Mouse (Mus musculus): ENCODE measurements around the gene Foxn4. TPM values are rescaled to one million over a fixed set of nuclear protein-coding genes. Genes with fewer than 3 reads are reported as not detected.

The Foxn4 gene
- polyA plus RNA-seq, 1 experiment from 2014 or later, result 0.25 TPM

GRCm38 (mm10) chr5:114226051-114226450, 47.6 kb downstream of the Foxn4 start:
- Histone ChIP-seq H3K27me3 (no peaks in the 10 kb centered on the region), H3K36me3 (no peaks in the 10 kb centered on the region), H3K27ac (replicated peaks) (no peak overlapping the region), H3K9me3 (peaks cover 18% of the 10 kb centered on the region), H3K9ac (no peak overlapping the region), H3K4me2 (no peak overlapping the region), H3K4me1 (replicated peaks) (no peaks in the 10 kb centered on the region), H3K4me3 (no peak overlapping the region)
- no peak for ATAC-seq (ENCODE audit: low read depth)
- 94% methylated on average over 7 of the region's 7 CpGs for WGBS

DNA sequence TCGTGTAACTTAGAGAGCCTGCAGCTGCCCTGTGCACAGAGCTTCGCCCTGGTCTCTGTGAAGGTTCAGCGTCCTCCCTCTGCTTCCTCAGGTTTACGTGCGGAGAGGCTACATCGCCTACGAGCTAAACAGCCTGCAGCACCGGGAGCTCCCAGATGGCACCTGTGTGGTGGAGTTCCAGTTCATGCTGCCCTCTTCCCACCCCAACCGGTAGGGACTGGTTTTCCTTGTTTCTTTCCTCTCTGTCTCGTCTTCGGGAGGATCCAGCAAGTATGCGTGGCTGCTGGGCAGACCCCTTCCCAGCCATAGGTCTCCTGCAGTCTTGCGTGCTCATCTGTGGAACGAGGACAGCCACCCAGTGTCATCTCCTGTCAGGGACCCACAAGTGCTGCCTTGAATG, 54.8 kb downstream of the Foxn4 start:
- WGBS, result 84% methylated on average over 14 of the region's 14 CpGs
- no peaks in the 10 kb centered on the region for H3K4me1 ChIP-seq (replicated peaks)
- no peak for ATAC-seq (ENCODE audit: low read depth)
- H3K27ac ChIP-seq (replicated peaks), result no peak overlapping the region
- H3K9ac ChIP-seq, result no peak overlapping the region
- H3K9me3 ChIP-seq, result no peaks in the 10 kb centered on the region
- H3K27me3 ChIP-seq, result no peaks in the 10 kb centered on the region
- no peak overlapping the region for H3K4me3 ChIP-seq
- no peak overlapping the region for H3K4me2 ChIP-seq
- H3K36me3 ChIP-seq, result no peaks in the 10 kb centered on the region

DNA sequence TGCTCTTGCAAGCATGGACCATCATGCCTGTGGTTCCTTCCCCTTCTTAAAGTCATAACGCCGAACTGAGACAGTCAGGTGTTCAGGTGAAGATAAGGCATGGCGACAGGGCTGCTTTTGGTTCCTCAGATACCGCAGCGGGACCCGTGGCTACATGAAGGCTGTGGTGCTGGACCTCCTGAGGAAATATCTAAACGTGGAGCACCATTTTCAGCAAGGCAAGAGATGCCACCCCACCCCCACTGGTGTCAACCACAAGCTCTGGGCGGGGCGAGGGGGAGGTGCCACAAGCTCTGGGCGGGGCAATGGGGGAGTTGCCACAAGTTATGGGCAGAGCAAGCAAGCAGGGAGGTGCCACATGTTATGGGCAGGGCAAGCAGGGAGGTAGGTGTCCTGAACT, 60.4 kb downstream of the Foxn4 start:
- 80% methylated on average over 10 of the region's 10 CpGs for WGBS
- Histone ChIP-seq H3K9ac (no peak overlapping the region), H3K27me3 (no peaks in the 10 kb centered on the region), H3K4me3 (no peak overlapping the region), H3K9me3 (no peaks in the 10 kb centered on the region), H3K36me3 (no peaks in the 10 kb centered on the region), H3K27ac (replicated peaks) (no peak overlapping the region), H3K4me2 (no peak overlapping the region), H3K4me1 (replicated peaks) (no peaks in the 10 kb centered on the region)
- ATAC-seq (ENCODE audit: low read depth), result no peak

GRCm38 (mm10) chr5:114206158-114206557, 67.4 kb downstream of the Foxn4 start:
- H3K9ac ChIP-seq, result no peak overlapping the region
- WGBS, result 91% methylated on average over 2 of the region's 2 CpGs
- ATAC-seq (ENCODE audit: low read depth), result no peak
- no peak overlapping the region for H3K27ac ChIP-seq (replicated peaks)
- H3K4me1 ChIP-seq (replicated peaks), result no peaks in the 10 kb centered on the region
- H3K9me3 ChIP-seq, result no peaks in the 10 kb centered on the region
- no peak overlapping the region for H3K4me2 ChIP-seq
- H3K36me3 ChIP-seq, result no peaks in the 10 kb centered on the region
- H3K27me3 ChIP-seq, result no peaks in the 10 kb centered on the region
- H3K4me3 ChIP-seq, result no peak overlapping the region

Other genes with a start within 250 kb of the Foxn4 start
- gene Usp30, start 208.3 kb downstream of the Foxn4 start, polyA plus RNA-seq (2015; fragmentation: Nextera tagmentation; extraction: Ambion mirVana), result 15.3 and 16.4 TPM in 2 replicates
- gene Svop, start 182.2 kb downstream of the Foxn4 start, polyA plus RNA-seq (2015; fragmentation: Nextera tagmentation; extraction: Ambion mirVana), result 71.9 and 79.6 TPM in 2 replicates
- gene Alkbh2, start 145.6 kb downstream of the Foxn4 start, polyA plus RNA-seq (2015; fragmentation: Nextera tagmentation; extraction: Ambion mirVana), result 7.3 and 9.7 TPM in 2 replicates
- gene Ung, start 143.4 kb downstream of the Foxn4 start, polyA plus RNA-seq (2015; fragmentation: Nextera tagmentation; extraction: Ambion mirVana), result 9.0 and 9.6 TPM in 2 replicates
- 3.1 and 3.3 TPM in 2 replicates for gene Acacb, start 127.3 kb downstream of the Foxn4 start, polyA plus RNA-seq (2015; fragmentation: Nextera tagmentation; extraction: Ambion mirVana)
- 0.38 and 0.59 TPM in 2 replicates for gene Myo1h, start 15.4 kb upstream of the Foxn4 start, polyA plus RNA-seq (2015; fragmentation: Nextera tagmentation; extraction: Ambion mirVana)
- 73.0 and 82.3 TPM in 2 replicates for gene Kctd10, start 106.7 kb upstream of the Foxn4 start, polyA plus RNA-seq (2015; fragmentation: Nextera tagmentation; extraction: Ambion mirVana)
- gene Ube3b, start 106.8 kb upstream of the Foxn4 start, polyA plus RNA-seq (2015; fragmentation: Nextera tagmentation; extraction: Ambion mirVana), result 40.3 and 42.5 TPM in 2 replicates
- gene Mmab, start 170.3 kb upstream of the Foxn4 start, polyA plus RNA-seq (2015; fragmentation: Nextera tagmentation; extraction: Ambion mirVana), result 25.2 and 28.2 TPM in 2 replicates
- 50.5 and 57.5 TPM in 2 replicates for gene Mvk, start 170.5 kb upstream of the Foxn4 start, polyA plus RNA-seq (2015; fragmentation: Nextera tagmentation; extraction: Ambion mirVana)